Mouse (Mus musculus): ENCODE results near the gene Itpkb.

- TF ChIP-seq GATA1 (IDR thresholded peaks at IDR 0.05; ENCODE audit: borderline replicate concordance, low read length) (no peak), FLI1 (IDR thresholded peaks at IDR 0.05; ENCODE audit: low read length) (no peak)
Observed at GRCm38 (mm10) chr1:180462983-180463475, 132.7 kb downstream of the Itpkb start.

Measured in megakaryocyte, embryonic 14.5 days (primary cell).